Mouse (Mus musculus) layer of hippocampus, adult 8-10 months (tissue): Measurements from ENCODE around the gene Ccdc177. TPM values are rescaled to one million over a fixed set of nuclear protein-coding genes. Genes with fewer than 3 reads are reported as not detected.
"Not testable (repeated sequence)": the region's sequence is repeated elsewhere in the genome, so short reads cannot be mapped to it uniquely, and the experiment has no call there.

ENCODE experiments used
- DNase-seq, 2 experiments: peaks; one replicate each; pipeline ENCODE4 v3.0.0; 2022; ENCODE audit warnings: low spot score in 2 of 2
- total RNA-seq, 4 experiments: library from RNA; stranded (reverse); gene quantifications; 2 replicates each; pipeline ENCODE4 v1.2.4; 2022

Gene Ccdc177
- total RNA-seq: 10 to 100 TPM; 15.1 to 16.6 (median 15.8) TPM

GRCm38 (mm10) chr12:80760396-80760801, at the start of gene Ccdc177:
TSS of gene Ccdc177 (minus strand) at chr12:80760687.
- DNase-seq: peak; percentile 72 to 89

DNA sequence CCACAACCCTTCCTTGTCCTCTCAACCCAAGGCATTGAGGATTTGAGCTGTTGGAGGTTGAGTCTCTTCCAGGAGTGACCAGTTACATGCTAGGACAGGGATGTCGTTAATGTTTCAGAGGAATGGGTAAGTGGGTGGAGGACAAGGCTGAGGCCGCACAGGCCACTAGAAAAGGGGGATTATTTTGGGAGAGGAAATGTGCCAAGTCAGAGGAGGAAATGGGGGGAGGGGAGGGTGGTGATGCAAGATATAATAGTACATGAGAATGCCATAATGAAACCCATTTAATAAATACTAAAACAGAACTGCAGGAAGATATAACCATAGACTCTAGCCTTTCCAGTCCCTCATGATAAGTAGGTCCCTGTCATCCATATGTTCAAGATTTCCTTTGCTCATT, 49.5 kb upstream of the Ccdc177 start:
- no peak for DNase-seq

- DNase-seq: no peak
Measured at GRCm38 (mm10) chr12:80807451-80808085, 47.1 kb upstream of the Ccdc177 start.

GRCm38 (mm10) chr12:80804861-80805428, 44.5 kb upstream of the Ccdc177 start:
- DNase-seq: no peak

DNA sequence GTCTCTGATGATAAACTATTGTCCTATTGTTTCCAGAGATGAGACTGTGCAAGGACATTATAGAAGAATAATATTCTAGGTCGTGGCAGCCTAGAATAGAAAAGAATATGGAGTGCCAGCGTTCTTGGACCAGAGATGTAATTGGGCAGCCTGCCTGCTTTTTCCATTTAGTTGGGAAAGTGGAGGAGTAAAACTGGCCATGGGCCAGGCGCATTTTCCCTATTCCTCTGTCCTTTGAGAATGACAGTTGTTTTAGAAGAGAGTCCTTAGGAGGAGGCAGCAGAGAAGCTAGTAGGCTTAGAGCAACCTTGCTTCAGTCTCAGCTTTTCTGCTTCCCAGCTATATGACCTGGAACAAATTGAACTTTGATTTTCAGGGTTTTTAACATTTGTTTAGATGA, 43.4 kb upstream of the Ccdc177 start:
- peak; percentile 65 to 83 for DNase-seq

GRCm38 (mm10) chr12:80801443-80801842, 41.0 kb upstream of the Ccdc177 start:
- DNase-seq: no peak

DNA sequence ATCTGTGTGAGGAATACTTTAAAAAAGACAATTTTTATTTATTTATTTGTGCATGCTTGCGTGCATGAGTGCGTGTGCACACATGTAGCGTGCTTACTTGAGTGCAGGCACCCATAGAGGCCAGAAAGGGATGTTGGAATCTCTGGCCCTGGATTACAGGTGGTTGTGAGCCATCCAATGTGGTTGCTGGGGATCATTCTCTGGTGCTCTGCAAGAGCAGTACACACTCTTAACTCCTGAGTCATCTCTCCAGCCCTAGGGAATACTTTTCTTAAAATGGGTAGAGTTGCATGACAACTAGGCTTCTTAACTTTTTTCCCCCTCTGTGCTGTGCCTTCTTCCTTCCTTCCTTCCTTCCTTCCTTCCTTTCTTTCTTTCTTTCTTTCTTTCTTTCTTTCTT, 39.7 kb upstream of the Ccdc177 start:
- no peak for DNase-seq

GRCm38 (mm10) chr12:80798271-80798670, 37.8 kb upstream of the Ccdc177 start:
- no peak for DNase-seq

- DNase-seq: no peak
Measured at GRCm38 (mm10) chr12:80794935-80795785, 34.7 kb upstream of the Ccdc177 start.

DNA sequence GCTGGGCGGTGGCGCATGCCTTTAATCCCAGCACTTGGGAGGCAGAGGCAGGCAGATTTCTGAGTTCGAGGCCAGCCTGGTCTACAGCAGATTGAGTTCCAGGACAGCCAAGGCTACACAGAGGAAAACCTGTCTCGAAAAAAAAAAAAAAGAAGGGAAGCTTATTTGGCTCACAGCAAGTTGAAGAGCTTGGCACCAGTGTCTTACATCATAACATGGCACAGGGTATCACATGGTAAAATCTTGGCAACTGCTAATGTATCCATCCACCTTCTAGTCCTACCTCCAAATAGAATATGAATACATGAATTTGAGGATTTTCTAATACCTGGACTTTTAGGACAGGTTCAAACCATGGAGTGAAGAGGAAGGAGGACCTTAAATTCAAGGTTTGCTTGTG, 34.0 kb upstream of the Ccdc177 start:
- DNase-seq: no peak

GRCm38 (mm10) chr12:80793535-80793934, 33.0 kb upstream of the Ccdc177 start:
- DNase-seq: no peak

GRCm38 (mm10) chr12:80792867-80793266, 32.4 kb upstream of the Ccdc177 start:
- DNase-seq: no peak

- DNase-seq: no peak
Measured at GRCm38 (mm10) chr12:80791571-80792444, 31.3 kb upstream of the Ccdc177 start.

DNA sequence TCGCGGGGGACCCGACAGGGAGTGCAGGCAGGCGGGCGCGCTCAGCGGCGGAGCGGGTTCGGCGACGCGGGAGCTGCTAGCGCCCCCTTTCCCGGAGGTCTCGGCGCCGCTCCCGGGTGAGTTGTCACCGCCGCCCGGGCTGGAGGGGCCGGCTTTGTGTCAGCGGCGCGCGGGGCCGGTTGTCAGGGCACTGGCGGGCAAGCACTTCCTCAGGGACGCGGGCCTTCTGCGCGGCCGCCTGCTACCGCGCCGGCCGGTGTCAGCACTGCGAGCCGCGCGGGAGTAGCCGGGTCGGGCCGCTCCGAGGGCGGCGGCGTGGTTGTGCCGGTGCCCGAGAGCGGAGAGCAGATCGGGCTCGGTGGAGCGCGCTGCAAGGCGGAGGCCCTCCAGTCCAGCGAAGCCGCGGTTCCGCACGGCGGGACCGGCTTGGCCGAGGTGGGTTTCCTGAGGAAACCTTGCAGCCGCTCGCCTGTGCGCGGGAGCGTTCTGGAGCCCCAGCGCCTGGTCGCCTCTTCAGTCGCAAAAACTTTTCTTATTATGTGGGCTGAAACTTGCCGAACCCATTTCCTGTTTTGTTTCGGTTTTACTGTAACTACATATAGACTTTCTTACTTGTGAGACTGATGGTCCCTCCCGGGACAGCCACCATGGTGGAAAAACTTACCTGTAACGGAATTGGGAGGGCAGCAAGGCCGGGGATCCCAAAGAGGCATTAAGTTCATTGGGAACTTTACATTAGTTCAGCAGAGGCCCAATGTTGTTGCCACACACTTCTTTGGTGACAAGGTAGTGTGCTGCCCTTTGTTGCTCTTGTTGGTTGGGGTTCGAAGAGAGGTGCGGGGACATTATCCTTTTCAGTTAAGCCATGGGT, 30.4 kb upstream of the Ccdc177 start:
- no peak for DNase-seq

- DNase-seq: peak; percentile 97 to 99
Measured at GRCm38 (mm10) chr12:80789849-80790694, 29.6 kb upstream of the Ccdc177 start, which contains the start of gene Susd6. TSS of gene Susd6 (plus strand) at chr12:80790510.

DNA sequence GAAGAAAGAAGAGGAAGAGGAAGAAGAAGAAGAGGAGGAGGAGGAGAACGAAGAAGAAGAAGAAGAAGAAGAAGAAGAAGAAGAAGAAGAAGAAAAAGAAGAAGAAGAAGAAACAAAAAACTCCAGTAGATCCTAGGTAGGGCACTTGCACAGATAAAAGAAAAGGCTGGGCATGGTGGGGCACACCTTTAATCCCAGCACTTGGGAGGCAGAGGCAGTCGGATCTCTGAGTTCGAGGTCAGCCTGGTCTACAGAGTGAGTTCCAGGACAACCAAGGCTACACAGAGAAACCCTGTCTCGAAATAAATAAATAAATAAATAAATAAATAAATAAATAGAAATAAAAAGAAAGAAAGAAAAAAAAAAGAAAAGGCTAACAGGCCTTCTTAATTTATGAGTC, 28.8 kb upstream of the Ccdc177 start:
- not testable (repeated sequence) for DNase-seq

DNA sequence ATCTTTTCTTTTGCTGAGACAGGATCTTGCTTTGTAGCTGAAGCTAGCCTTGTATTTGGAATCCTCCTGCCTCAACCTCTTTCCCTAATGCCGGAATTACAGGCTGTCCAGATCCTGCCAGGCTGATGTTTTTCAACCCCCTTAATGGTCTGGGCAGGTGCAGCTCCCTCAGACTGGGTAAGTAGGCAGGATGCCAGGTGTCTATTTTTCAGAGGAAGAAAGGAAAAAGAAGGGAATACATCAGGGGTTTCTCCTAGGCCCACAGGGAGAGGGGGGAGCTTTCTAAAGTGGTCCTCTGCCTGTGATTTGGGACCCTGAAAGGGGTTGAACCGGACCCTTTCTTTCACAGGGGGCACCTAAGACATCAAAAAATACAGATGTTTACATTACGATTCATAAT, 27.7 kb upstream of the Ccdc177 start:
- no peak for DNase-seq

- DNase-seq: no peak
Measured at GRCm38 (mm10) chr12:80787604-80788003, 27.1 kb upstream of the Ccdc177 start.

DNA sequence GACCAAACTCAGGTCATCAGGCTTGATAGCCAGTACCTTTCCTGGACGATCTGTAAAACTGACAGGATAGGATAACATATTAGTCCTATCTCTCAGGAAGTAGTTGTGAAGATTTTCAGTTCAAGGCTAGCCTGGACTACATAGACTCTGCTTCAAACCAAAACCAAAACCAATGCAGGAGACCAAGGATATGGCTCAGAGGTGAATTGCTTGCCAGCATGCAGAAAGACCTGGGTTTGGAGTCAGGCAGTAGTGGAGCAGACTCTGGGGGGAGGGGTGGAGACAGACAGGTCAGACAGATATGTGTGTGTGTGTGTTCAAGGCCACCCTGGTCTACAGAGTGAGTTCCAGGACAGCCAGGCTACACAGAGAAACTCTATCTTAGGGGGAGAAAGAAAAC, 26.1 kb upstream of the Ccdc177 start:
- no peak for DNase-seq
